Mouse (Mus musculus): ENCODE data around the gene Srm.

Gene Srm

DNA sequence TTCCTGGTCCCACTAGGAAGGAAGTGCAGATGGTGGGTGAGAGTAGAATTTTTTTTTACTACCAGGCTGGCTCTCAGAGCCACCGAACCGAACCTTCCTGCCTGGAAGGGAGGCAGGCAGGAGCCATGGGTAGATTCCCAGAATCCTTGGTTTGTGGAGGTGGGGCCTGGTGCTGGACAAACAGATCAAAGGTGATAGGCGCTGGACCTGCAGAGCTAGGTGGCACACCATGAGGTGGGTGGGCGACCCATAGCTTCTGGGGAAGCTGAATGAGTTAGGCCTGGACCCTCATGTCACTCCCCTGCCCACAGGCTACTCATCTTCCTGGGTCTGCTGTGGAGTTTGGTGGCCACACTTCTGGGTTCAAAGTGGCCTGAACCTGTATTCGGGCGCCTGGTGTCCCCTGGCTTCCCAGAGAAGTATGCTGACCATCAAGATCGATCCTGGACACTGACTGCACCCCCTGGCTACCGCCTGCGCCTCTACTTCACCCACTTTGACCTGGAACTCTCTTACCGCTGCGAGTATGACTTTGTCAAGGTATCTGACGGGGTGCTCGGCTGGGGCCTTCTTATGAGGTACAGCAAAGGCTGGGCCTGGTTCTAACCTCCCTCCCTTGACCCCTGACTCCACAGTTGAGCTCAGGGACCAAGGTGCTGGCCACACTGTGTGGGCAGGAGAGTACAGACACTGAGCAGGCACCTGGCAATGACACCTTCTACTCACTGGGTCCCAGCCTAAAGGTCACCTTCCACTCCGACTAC is 11.2 kb downstream of the Srm start, which contains the start of gene Masp2:
Gene Masp2 (plus strand): TSS at position 198 of the 764 bp plus-strand sequence.
- DNase-seq, result no peak

DNA sequence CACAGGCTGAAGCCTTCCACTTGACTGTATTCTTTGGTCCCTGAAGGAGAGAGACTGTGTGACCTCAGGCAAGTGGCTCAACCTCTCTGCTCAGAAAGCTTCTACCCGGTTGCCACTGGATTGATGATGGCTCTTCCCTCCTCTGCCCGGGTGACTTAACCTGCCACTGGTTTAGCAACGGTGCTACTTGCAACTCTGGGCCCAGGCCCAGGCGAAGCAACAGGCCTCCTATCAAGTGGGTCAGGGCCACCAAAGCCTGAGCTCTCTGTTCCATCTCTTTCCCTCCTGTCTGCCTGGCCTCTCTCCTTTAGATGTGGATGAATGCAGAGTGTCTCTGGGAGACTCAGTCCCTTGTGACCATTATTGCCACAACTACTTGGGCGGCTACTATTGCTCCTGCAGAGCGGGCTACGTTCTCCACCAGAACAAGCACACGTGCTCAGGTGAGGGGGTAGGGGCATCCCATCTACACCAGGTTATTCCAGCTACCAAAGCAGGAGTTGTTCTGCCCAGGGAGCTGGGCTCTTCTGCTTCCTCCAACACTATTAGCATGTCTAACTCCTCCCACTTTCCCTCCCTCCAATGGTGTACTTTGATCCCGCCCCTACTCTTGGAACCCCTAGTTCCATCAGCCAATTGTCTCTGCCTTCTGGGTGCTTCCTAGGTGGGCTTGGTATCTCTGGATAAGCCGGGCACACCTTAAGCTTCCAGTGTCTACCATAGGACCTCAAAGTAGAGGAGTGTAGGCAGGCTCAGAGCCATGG is 12.3 kb downstream of the Srm start:
- DNase-seq, result no peak

DNA sequence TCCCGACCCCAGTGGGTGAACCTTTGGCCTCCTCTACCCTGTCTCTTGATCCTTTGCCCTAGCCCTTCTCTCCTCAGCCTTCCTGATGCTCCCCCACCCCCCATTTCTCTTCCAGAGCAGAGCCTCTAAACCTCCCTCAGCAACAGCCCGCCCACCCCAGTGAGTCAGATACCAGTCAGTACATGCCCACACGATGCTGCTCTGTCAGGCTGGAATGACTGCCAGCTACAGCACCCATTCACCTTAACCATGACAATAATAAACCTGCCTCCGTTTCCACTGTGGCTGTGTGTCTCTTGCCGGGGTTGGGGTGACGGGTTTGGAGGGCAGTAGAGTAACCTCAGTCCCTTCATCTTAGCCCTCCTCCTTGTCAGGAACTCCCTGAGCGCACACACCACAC is 12.8 kb downstream of the Srm start:
- DNase-seq, result no peak

DNA sequence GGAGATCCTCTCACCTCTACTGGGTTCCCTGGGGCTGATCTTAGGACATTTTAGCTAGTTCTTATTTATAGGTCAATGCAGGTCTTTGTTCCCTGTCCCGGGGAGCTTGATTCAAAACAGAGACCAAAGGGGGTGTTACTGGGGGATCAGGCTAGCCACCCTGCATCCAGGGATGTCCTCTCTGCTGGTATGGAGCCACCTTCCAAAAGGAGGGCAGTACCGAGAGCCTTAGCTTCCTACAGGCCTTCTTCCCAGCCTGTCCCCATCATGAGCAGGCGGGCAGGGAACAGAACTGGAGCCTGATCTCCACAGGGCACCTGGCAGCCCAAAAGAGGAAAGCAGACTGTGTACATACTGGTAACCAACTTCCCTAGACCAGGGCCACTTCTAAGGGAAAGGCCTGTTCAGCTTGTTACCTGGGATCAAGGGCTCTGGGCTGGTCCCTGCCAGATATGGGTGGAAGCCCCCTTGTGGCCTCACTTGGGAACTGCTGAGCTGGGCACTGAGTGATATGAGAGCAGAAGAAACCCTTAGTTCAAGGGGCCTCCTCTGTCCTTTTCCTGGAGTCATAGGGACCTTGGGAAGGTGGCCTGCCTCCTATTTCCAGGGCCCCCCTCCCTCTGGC is 13.3 kb downstream of the Srm start:
- peak; percentile 58 to 83 for DNase-seq

DNA sequence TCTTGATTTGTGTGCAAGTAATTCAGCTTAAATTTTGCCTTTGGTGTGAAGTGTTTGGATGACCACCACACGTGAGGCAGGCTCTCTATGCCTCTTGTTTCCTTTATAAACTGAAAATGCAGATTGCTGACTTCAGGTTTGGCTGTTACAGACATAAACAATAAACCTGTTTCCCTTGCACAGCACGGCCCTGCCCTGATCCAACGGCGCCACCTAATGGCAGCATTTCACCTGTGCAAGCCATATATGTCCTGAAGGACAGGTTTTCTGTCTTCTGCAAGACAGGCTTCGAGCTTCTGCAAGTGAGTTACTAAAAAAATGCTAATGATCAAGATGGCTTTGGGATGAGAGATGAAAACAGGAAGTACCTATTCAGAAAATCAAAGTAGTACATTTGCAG is 16.5 kb downstream of the Srm start:
- peak; percentile 74 to 85 for DNase-seq

- DNase-seq, result no peak
Observed at GRCm38 (mm10) chr4:148609805-148610204, 18.5 kb downstream of the Srm start.

DNA sequence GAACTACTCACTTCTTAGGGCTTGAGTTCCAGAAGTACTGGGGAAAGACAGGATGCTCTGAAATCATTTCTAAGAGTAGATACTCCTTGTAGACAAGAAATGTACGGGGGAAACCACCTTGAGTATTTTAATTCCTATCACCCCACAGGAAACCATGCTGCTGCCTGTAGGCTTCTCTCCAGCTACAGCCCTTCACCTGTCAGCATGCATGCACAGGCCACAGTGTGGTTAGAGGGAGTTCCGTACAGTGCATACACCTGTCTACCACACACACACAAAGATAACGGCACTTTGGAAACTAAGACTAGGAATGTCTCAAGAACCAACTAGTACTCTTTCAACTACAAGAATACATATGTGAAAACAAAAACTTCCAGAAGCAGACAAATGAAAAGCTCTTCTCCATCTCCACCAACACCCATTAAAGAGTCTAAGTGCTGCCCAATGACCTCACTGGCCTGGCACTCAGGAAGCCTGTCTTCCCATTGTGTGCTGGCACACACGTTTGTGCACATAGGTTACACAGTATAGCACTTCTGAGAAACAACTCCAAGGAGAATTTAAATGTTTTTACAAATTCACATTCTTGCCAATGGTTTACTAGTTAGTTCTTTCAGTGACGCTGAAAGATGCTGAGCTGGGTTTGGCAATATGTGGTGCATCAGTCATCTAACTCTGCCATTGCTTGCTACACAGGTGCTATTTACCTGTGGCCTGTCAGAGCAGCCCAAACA is 19.5 kb downstream of the Srm start:
- DNase-seq, result no peak

DNA sequence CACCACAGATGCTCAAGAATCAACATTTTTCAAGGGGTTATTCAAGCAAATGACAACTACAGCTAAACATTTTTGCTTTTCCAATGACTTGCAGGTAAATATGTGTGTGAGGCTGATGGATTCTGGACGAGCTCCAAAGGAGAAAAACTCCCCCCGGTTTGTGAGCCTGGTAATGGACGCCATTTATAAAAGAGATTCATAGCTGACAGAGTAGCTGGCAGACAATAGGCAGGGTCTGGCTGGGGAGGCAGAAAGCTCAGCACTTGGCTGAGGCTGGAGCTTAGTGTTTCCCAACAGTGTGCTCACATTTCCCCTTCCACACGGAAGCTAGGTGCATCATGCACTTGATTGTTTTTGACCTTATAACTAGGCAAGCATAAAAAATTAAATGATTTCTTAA is 21.3 kb downstream of the Srm start:
- no peak for DNase-seq

- no peak for DNase-seq
Observed at GRCm38 (mm10) chr4:148613738-148614137, 22.4 kb downstream of the Srm start.

- DNase-seq, result no peak
Observed at GRCm38 (mm10) chr4:148619805-148620204, 28.5 kb downstream of the Srm start.

DNA sequence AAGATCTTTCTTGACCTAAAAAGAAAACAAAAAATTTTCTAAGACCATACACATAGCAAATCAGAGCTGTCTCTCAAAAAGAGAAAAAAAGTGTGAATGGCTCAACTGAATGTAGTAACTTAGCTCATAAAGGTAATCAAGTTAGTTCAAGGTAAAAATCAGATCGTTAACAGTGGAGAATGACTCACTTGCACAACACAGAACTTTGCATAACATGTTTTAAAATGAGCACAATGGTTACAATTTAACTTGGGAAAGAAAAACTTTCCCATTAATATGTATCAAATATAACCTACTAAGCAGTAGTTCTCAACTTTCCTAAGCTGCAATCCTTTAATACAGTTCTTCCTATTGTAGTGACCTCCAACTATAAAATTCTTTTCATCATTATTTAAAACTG is 29.4 kb downstream of the Srm start:
- DNase-seq, result no peak

DNA sequence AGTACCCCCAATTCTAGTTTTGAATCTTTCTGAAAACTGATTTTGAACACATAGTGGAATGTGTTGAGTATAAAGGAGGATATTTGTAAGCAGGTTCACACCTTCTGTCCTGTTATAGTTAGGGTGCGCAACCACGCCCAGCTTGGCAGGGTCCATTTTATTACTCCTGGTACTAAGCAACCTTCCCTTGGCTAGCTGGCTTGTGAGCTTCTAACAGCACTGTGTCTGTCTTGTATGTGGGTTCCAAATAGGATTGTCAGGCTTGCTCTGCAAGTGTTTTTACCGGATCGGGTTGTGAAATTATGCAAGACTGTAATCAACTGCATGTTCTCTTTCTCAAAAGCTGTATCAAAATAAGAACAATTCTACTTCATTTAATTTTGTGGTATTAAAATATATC is 31.2 kb downstream of the Srm start:
- DNase-seq, result no peak

GRCm38 (mm10) chr4:148623609-148624008 is 32.3 kb downstream of the Srm start:
- no peak for DNase-seq

- no peak for DNase-seq
Observed at GRCm38 (mm10) chr4:148625010-148625409, 33.7 kb downstream of the Srm start.

GRCm38 (mm10) chr4:148625756-148626622 is 34.7 kb downstream of the Srm start:
- peak in 1 of 2 experiments; percentile 50 for DNase-seq

DNA sequence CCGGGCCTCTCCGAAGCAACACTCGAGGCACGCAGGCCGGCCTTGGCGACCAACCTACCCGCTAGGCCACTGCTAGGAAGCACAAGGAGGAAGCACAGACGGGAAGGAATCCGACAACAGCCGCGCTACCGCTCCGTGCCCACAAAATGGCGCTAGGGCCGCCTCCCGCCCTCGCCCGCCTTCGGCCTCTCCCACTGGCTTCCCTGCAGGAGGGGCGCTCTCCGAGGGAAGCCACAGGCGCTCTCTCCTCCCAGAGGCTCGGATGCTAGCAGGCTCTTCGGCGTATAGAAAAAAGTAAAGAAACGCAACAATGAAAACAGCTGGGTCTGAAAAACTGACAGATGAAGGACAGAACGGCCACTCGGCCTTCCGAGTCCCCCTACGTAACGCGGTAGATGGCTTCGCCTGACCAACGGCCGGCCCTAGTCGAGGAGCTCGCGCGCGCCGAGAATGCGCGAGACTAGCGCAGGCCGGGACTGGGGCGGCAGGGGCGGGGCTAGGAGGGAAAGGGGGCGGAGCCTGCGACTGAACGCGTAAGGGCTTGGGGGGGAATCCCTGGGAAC is 35.4 kb downstream of the Srm start, which contains the start of gene Tardbp:
Gene Tardbp (minus strand): TSS at position 397 of the 563 bp plus-strand sequence.
- DNase-seq, result peak; percentile 94 to 96

DNA sequence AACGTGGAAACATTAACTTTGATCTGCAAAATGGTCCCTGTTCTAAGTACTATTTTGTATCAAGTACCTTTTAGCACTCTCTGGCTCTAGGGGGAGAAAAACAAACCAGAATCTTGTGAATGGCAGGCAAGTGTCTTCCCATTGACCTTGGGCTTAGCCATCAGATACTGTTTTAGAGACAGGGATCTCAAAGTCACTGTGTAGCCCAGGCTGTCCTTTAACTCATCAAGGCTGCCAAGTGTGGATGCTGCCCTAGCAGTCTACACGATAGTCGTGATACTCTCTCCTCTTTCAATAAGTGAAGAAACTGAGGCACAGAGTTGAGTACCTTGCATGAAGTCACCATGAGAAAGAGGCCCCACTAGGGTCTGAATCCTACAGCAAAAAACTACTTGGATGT is 35.9 kb downstream of the Srm start:
- DNase-seq, result no peak

GRCm38 (mm10) chr4:148632013-148632692 is 40.9 kb downstream of the Srm start:
- DNase-seq, result peak in 1 of 2 experiments; percentile 60

DNA sequence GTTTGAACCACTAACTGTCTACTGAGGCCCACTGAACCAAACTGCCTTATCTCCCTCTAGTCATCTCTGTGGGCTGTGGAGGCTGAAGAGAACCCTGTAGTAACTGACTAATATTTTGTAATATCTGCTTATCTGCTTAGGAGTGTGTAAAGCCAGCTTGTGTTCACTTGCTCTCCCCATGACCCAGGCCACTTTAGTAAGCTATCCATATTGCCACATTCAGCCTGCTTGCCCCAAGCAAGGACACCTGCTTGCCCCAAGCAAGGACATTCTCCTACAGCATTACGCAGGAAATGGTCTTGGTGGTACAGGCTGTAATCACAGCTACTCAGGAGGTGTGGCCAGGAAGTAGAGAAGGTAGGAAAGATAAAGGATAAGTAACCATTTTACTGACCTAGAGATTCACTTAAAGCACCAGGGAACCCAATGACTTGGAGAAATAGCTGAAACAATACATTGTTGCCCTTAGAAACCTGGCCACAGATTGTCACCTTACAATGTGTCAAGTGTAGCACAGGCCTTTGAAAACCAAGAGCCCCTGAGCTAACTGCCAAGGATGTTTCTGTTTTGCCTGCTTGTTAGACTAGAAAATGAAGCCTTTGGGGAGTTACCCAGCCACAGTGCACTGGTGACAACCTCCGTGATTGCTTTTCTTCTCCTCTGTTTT is 42.2 kb downstream of the Srm start:
- no peak for DNase-seq

GRCm38 (mm10) chr4:148635309-148635708 is 44.0 kb downstream of the Srm start:
- no peak for DNase-seq

All from kidney, adult 8-10 months (tissue).